Mouse (Mus musculus) megakaryocyte, embryonic 14.5 days (primary cell): ENCODE measurements around the gene Zdhhc14.

Experiments
- FLI1 ChIP-seq: IDR thresholded peaks from 2 replicates; pipeline ENCODE4 v1.6.1; 2012; ENCODE audit warnings: low read length, inconsistent platforms, mixed read lengths
- GATA1 ChIP-seq: IDR thresholded peaks from 3 replicates; pipeline ENCODE4 v1.6.1; 2012; ENCODE audit warnings: mixed read lengths, low read length, inconsistent platforms, borderline replicate concordance

- TF ChIP-seq GATA1 (no peak), FLI1 (no peak)
These were observed 130.4 kb downstream of the Zdhhc14 start for GRCm38 (mm10) chr17:5622764-5623163.
